Mouse (Mus musculus): ENCODE results near the gene 2410004P03Rik.

DNA sequence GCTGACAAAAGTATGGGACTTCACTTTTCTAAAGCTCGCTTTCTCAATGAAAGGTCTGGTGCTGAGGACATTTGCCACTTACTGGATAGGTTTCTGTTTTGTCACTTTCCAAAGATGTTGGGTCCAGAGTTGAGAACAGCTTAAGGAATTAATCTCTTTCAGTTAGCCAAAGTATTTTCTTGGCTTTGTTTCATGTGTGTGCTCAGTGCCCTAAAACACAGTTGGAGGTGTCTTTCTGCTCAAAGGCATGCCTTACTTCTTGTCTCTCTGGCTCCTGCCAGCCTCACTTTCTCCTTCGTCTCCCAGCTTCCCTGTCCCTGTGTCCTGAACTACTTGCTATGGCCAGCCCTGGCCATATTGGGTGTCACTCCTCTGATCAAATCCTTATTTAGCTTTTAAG lies 20.2 kb downstream of the 2410004P03Rik start:
- TF ChIP-seq CTCF (IDR thresholded peaks at IDR 0.05; ENCODE audit: borderline replicate concordance, insufficient read depth, low read length), result no peak
- TF ChIP-seq POLR2A (IDR thresholded peaks at IDR 0.05; ENCODE audit: low read depth, low read length), result no peak
